Mouse (Mus musculus) liver, embryonic 13.5 days (tissue): ENCODE measurements around the gene Lrp5. TPM values are rescaled to one million over a fixed set of nuclear protein-coding genes. Genes with fewer than 3 reads are reported as not detected.

Source experiments
- polyA plus RNA-seq: library from polyadenylated mRNA; unstranded; fragments of >200 nt; fragmentation: Nextera tagmentation; extraction: Ambion mirVana; gene quantifications from 2 replicates; pipeline ENCODE4 v1.2.1, GENCODE M21; 2015

The Lrp5 gene
- polyA plus RNA-seq, 1 experiment from 2014 or later = 2.0 TPM

Other genes with a start within 250 kb of the Lrp5 start
- gene Ppp6r3, start 110.8 kb downstream of the Lrp5 start, polyA plus RNA-seq = 22.3 and 28.0 TPM in 2 replicates
- gene 1810055G02Rik, start 21.7 kb upstream of the Lrp5 start, polyA plus RNA-seq = 13.2 and 14.5 TPM in 2 replicates
- gene Kmt5b, start 80.9 kb upstream of the Lrp5 start, polyA plus RNA-seq = 6.5 and 8.9 TPM in 2 replicates
- 15.8 and 18.6 TPM in 2 replicates for gene Chka, start 165.2 kb upstream of the Lrp5 start, polyA plus RNA-seq
- 18.0 and 18.8 TPM in 2 replicates for gene Tcirg1, start 220.6 kb upstream of the Lrp5 start, polyA plus RNA-seq
- gene Ndufs8, start 226.2 kb upstream of the Lrp5 start, polyA plus RNA-seq = 189 and 217 TPM in 2 replicates
- 3.3 and 3.7 TPM in 2 replicates for gene Aldh3b1, start 243.2 kb upstream of the Lrp5 start, polyA plus RNA-seq
- 17.6 and 18.3 TPM in 2 replicates for gene Unc93b1, start 248.6 kb upstream of the Lrp5 start, polyA plus RNA-seq